Mouse (Mus musculus) lung, adult 18-20 months (tissue): ENCODE results near the gene Itgb6.

ENCODE experiments used
- DNase-seq, 2 experiments: peaks; one replicate each; pipeline ENCODE4 v3.0.0; 2022; ENCODE audit warnings: mixed read lengths in 2 of 2

Gene Itgb6

GRCm38 (mm10) chr2:60612906-60613856 lies 109.3 kb downstream of the Itgb6 start:
- no peak for DNase-seq

GRCm38 (mm10) chr2:60611622-60612021 lies 110.8 kb downstream of the Itgb6 start:
- DNase-seq = no peak

- DNase-seq = no peak
Measured at GRCm38 (mm10) chr2:60609436-60610199, 112.8 kb downstream of the Itgb6 start.

- DNase-seq = peak in 1 of 2 experiments; percentile 30
Measured at GRCm38 (mm10) chr2:60607980-60608379, 114.5 kb downstream of the Itgb6 start.

- no peak for DNase-seq
Measured at GRCm38 (mm10) chr2:60601326-60601725, 121.1 kb downstream of the Itgb6 start.

- DNase-seq = no peak
Measured at GRCm38 (mm10) chr2:60600863-60601262, 121.6 kb downstream of the Itgb6 start.

- DNase-seq = no peak
Measured at GRCm38 (mm10) chr2:60583416-60583815, 139.0 kb downstream of the Itgb6 start.

GRCm38 (mm10) chr2:60554561-60554960 lies 167.9 kb downstream of the Itgb6 start:
- DNase-seq = no peak

GRCm38 (mm10) chr2:60552902-60553682 lies 169.4 kb downstream of the Itgb6 start, which contains the start of gene Pla2r1:
Gene Pla2r1 (minus strand): TSS chr2:60553308.
- peak; percentile 55 to 58 for DNase-seq

- DNase-seq = no peak
Measured at GRCm38 (mm10) chr2:60552177-60552901, 170.1 kb downstream of the Itgb6 start.

- DNase-seq = no peak
Measured at GRCm38 (mm10) chr2:60551673-60552072, 170.8 kb downstream of the Itgb6 start.

GRCm38 (mm10) chr2:60550521-60550920 lies 171.9 kb downstream of the Itgb6 start:
- DNase-seq = no peak

- no peak for DNase-seq
Measured at GRCm38 (mm10) chr2:60549851-60550250, 172.6 kb downstream of the Itgb6 start.
